Mouse (Mus musculus) limb, embryonic 10.5 days (tissue): Measurements from ENCODE around the gene Ston2. TPM values are rescaled to one million over a fixed set of nuclear protein-coding genes. Genes with fewer than 3 reads are reported as not detected.
A peak's percentile ranks its signal among the peaks of the same experiment; 100 is the strongest.

Experiments
- DNase-seq: peaks from one replicate; pipeline ENCODE4 v3.0.0-alpha.2; 2017; ENCODE audit warnings: low spot score
- H3K27ac ChIP-seq: fragments of 300-500 bp; sonication (generic); 2 replicates; pipeline ENCODE4 v1.5.1; 2016; ENCODE audit warnings: mild to moderate bottlenecking
- H3K27me3 ChIP-seq: fragments of 300-500 bp; sonication (generic); 2 replicates; pipeline ENCODE4 v1.6.1; 2016; ENCODE audit warnings: low read depth, mild to moderate bottlenecking; ENCODE audit not compliant: poor library complexity, severe bottlenecking
- H3K36me3 ChIP-seq: fragments of 300-500 bp; sonication (generic); 2 replicates; pipeline ENCODE4 v1.6.1; 2016; ENCODE audit warnings: mild to moderate bottlenecking, moderate library complexity
- H3K4me1 ChIP-seq: fragments of 300-500 bp; sonication (generic); 2 replicates; pipeline ENCODE4 v1.6.1; 2016
- H3K4me3 ChIP-seq: fragments of 300-500 bp; sonication (generic); 2 replicates; pipeline ENCODE4 v1.5.1; 2016; ENCODE audit warnings: mild to moderate bottlenecking, moderate library complexity
- H3K9me3 ChIP-seq: fragments of 300-500 bp; sonication (generic); replicated peaks from 2 replicates; pipeline ENCODE4 v1.6.1; 2016; ENCODE audit warnings: mild to moderate bottlenecking
- WGBS: fragments of 180-500 bp; shearing (Covaris S2); methylation state at CpG from one replicate; pipeline ENCODE4 v1.1.7; 2016; 5-methylcytosine and 5-hydroxymethylcytosine counted together
- polyA plus RNA-seq: library from polyadenylated mRNA; unstranded; fragments of >200 nt; fragmentation: Nextera tagmentation; extraction: Ambion mirVana; gene quantifications from 2 replicates; pipeline ENCODE4 v1.2.1, GENCODE M21; 2016

Gene Ston2
- polyA plus RNA-seq, 1 experiment from 2014 or later, result 5.5 TPM

- peaks cover 28% of the 10 kb centered on the region for H3K27me3 ChIP-seq
- 85% methylated on average over 3 of the region's 3 CpGs for WGBS
- H3K36me3 ChIP-seq, result no peaks in the 10 kb centered on the region
- H3K9me3 ChIP-seq, result no peaks in the 10 kb centered on the region
- peaks cover 14% of the 10 kb centered on the region for H3K4me1 ChIP-seq
- H3K27ac ChIP-seq, result no peak overlapping the region
- no peak overlapping the region for H3K4me3 ChIP-seq
- DNase-seq, result no peak
Observed at GRCm38 (mm10) chr12:91780531-91780930, 7.7 kb downstream of the Ston2 start.

GRCm38 (mm10) chr12:91779004-91779365 is 9.2 kb downstream of the Ston2 start:
- DNase-seq, result peak; percentile 84
- H3K27me3 ChIP-seq, result peaks cover 28% of the 10 kb centered on the region
- WGBS, result under 1% methylated on average over 35 of the region's 35 CpGs
- H3K9me3 ChIP-seq, result no peaks in the 10 kb centered on the region
- peaks cover 14% of the 10 kb centered on the region for H3K4me1 ChIP-seq
- H3K36me3 ChIP-seq, result no peaks in the 10 kb centered on the region
- peak overlapping the region; percentile 81 for H3K4me3 ChIP-seq
- peak overlapping the region; percentile 79 for H3K27ac ChIP-seq

GRCm38 (mm10) chr12:91778211-91779003 is 9.8 kb downstream of the Ston2 start:
- peak overlapping the region; percentile 79 for H3K27ac ChIP-seq
- no peak for DNase-seq

GRCm38 (mm10) chr12:91776342-91776741 is 11.8 kb downstream of the Ston2 start:
- Histone ChIP-seq H3K27me3 (peaks cover 28% of the 10 kb centered on the region), H3K9me3 (no peaks in the 10 kb centered on the region), H3K4me1 (peaks cover 14% of the 10 kb centered on the region), H3K36me3 (no peaks in the 10 kb centered on the region), H3K4me3 (no peak overlapping the region), H3K27ac (no peak overlapping the region)
- DNase-seq, result no peak
- 82% methylated on average over 5 of the region's 5 CpGs for WGBS

More at GRCm38 (mm10) chr12:91778211-91779003, 9.8 kb downstream of the Ston2 start:
- peaks cover 28% of the 10 kb centered on the region for H3K27me3 ChIP-seq
- peak overlapping the region; percentile 81 for H3K4me3 ChIP-seq
- no peaks in the 10 kb centered on the region for H3K36me3 ChIP-seq
- peaks cover 14% of the 10 kb centered on the region for H3K4me1 ChIP-seq
- H3K9me3 ChIP-seq, result no peaks in the 10 kb centered on the region
- 2% methylated on average over 50 of the region's 51 CpGs for WGBS

GRCm38 (mm10) chr12:91774811-91775284 is 13.3 kb downstream of the Ston2 start:
- Histone ChIP-seq H3K27ac (no peak overlapping the region), H3K36me3 (no peaks in the 10 kb centered on the region), H3K4me3 (no peak overlapping the region), H3K4me1 (peaks cover 14% of the 10 kb centered on the region), H3K9me3 (no peaks in the 10 kb centered on the region), H3K27me3 (peaks cover 21% of the 10 kb centered on the region)
- 74% methylated on average over 8 of the region's 8 CpGs for WGBS
- DNase-seq, result no peak

- Histone ChIP-seq H3K27me3 (no peaks in the 10 kb centered on the region), H3K9me3 (no peaks in the 10 kb centered on the region), H3K36me3 (no peaks in the 10 kb centered on the region), H3K27ac (no peak overlapping the region), H3K4me1 (peaks cover 25% of the 10 kb centered on the region), H3K4me3 (no peak overlapping the region)
- WGBS, result 75% methylated on average over 2 of the region's 2 CpGs
- DNase-seq, result no peak
Observed at GRCm38 (mm10) chr12:91768871-91769270, 19.3 kb downstream of the Ston2 start.

- H3K9me3 ChIP-seq, result no peaks in the 10 kb centered on the region
- no peaks in the 10 kb centered on the region for H3K36me3 ChIP-seq
- DNase-seq, result no peak
- H3K27ac ChIP-seq, result no peak overlapping the region
- H3K4me1 ChIP-seq, result peaks cover 25% of the 10 kb centered on the region
- no peak overlapping the region for H3K4me3 ChIP-seq
- WGBS, result 92% methylated on average over 6 of the region's 6 CpGs
- H3K27me3 ChIP-seq, result no peaks in the 10 kb centered on the region
Observed at GRCm38 (mm10) chr12:91768176-91768575, 20.0 kb downstream of the Ston2 start.

GRCm38 (mm10) chr12:91766338-91767107 is 21.7 kb downstream of the Ston2 start:
- no peak for DNase-seq
- Histone ChIP-seq H3K9me3 (no peaks in the 10 kb centered on the region), H3K36me3 (no peaks in the 10 kb centered on the region), H3K27me3 (no peaks in the 10 kb centered on the region), H3K4me1 (peaks cover 30% of the 10 kb centered on the region), H3K27ac (no peak overlapping the region), H3K4me3 (no peak overlapping the region)
- 62% methylated on average over 14 of the region's 14 CpGs for WGBS

- no peaks in the 10 kb centered on the region for H3K27me3 ChIP-seq
- WGBS, result 59% methylated on average over 13 of the region's 13 CpGs
- no peak for DNase-seq
- H3K27ac ChIP-seq, result no peak overlapping the region
- peaks cover 30% of the 10 kb centered on the region for H3K4me1 ChIP-seq
- H3K4me3 ChIP-seq, result no peak overlapping the region
- no peaks in the 10 kb centered on the region for H3K36me3 ChIP-seq
- no peaks in the 10 kb centered on the region for H3K9me3 ChIP-seq
Observed at GRCm38 (mm10) chr12:91765504-91765903, 22.7 kb downstream of the Ston2 start.

GRCm38 (mm10) chr12:91765054-91765453 is 23.1 kb downstream of the Ston2 start:
- DNase-seq, result no peak
- H3K27ac ChIP-seq, result no peak overlapping the region
- H3K9me3 ChIP-seq, result no peaks in the 10 kb centered on the region
- H3K27me3 ChIP-seq, result no peaks in the 10 kb centered on the region
- H3K4me3 ChIP-seq, result no peak overlapping the region
- H3K4me1 ChIP-seq, result peaks cover 30% of the 10 kb centered on the region
- 6% methylated on average over 2 of the region's 2 CpGs for WGBS
- H3K36me3 ChIP-seq, result no peaks in the 10 kb centered on the region

- no peak for DNase-seq
- no peak overlapping the region for H3K27ac ChIP-seq
- WGBS, result 66% methylated on average over 2 of the region's 2 CpGs
Observed at GRCm38 (mm10) chr12:91764471-91764870, 23.7 kb downstream of the Ston2 start.

GRCm38 (mm10) chr12:91759836-91760235 is 28.4 kb downstream of the Ston2 start:
- DNase-seq, result no peak
- Histone ChIP-seq H3K4me3 (no peak overlapping the region), H3K9me3 (no peaks in the 10 kb centered on the region), H3K4me1 (peaks cover 23% of the 10 kb centered on the region), H3K27me3 (no peaks in the 10 kb centered on the region), H3K36me3 (no peaks in the 10 kb centered on the region), H3K27ac (no peak overlapping the region)
- 82% methylated on average over 3 of the region's 3 CpGs for WGBS

More at GRCm38 (mm10) chr12:91764471-91764870, 23.7 kb downstream of the Ston2 start:
- Histone ChIP-seq H3K36me3 (no peaks in the 10 kb centered on the region), H3K4me3 (no peak overlapping the region), H3K4me1 (peaks cover 30% of the 10 kb centered on the region), H3K9me3 (no peaks in the 10 kb centered on the region), H3K27me3 (no peaks in the 10 kb centered on the region)
